In genomic region chr10:40446088-40446604, GRCm38 (mm10) we compare ENCODE assay signal across 16 mouse cellular contexts.
DNase-seq lines count a peak whose midpoint lies in the region; ATAC-seq and TF ChIP-seq lines count a peak whose summit lies in the region.
"Had no signal": no experiment of that assay in that cellular context is flagged by ENCODE, and none has a peak within 500 bp of the region (broad histone marks: within the 10 kb centered on the region; RNA-seq: fewer than 3 reads in every experiment).

No protein-coding gene starts in this region.

- ATAC-seq in forebrain, embryonic 15.5 days (replicated peaks) = no peak
- no peak for ATAC-seq in forebrain, embryonic 13.5 days
- no peak for ATAC-seq in midbrain, embryonic 14.5 days (ENCODE audit: low FRiP score, low TSS enrichment)
- no peak for ATAC-seq in stomach, embryonic 16.5 days (ENCODE audit: insufficient read depth, low FRiP score)
- ATAC-seq: liver, embryonic 12.5 days; Patski had no signal

- H3K9me3 ChIP-seq in forebrain, embryonic 15.5 days = no peaks in the 10 kb centered on the region
- H3K9me3 ChIP-seq in forebrain, embryonic 13.5 days (replicated peaks) = peaks cover 6% of the 10 kb centered on the region; the same call in 1 of the 2 replicates
- H3K9me3 ChIP-seq in midbrain, embryonic 14.5 days (ENCODE audit: control insufficient read depth, low read length) = no peaks in the 10 kb centered on the region
- H3K9me3 ChIP-seq in stomach, embryonic 16.5 days (replicated peaks; ENCODE audit: control insufficient read depth, low read length) = no peaks in the 10 kb centered on the region
- H3K9me3 ChIP-seq: heart, embryonic 12.5 days; liver, embryonic 12.5 days; neural tube, embryonic 12.5 days had no signal

- WGBS in forebrain, embryonic 15.5 days = 41% methylated on average over 3 of the region's 3 CpGs
- 45% methylated on average over 3 of the region's 3 CpGs for WGBS in forebrain, embryonic 13.5 days
- 48% methylated on average over 3 of the region's 3 CpGs for WGBS in midbrain, embryonic 14.5 days
- 46% methylated on average over 3 of the region's 3 CpGs for WGBS in stomach, embryonic 16.5 days

- peak overlapping the region; percentile 62 for H3K27ac ChIP-seq in forebrain, embryonic 15.5 days (replicated peaks)
- no peak overlapping the region for H3K27ac ChIP-seq in forebrain, embryonic 13.5 days
- peak overlapping the region; percentile 90 for H3K27ac ChIP-seq in layer of hippocampus, adult 2 months
- H3K27ac ChIP-seq in midbrain, embryonic 14.5 days (replicated peaks; ENCODE audit: low read depth, low read length) = 0 out of 2 replicates have a peak overlapping the region, but pooled peaks have one; percentile 28
- peak overlapping the region; percentile 1; the same call in 1 of the 2 replicates for H3K27ac ChIP-seq in stomach, embryonic 16.5 days (ENCODE audit: low read length)
- H3K27ac ChIP-seq: kidney, postnatal 0 days; liver, embryonic 12.5 days; neural tube, embryonic 12.5 days had no signal

- no peak overlapping the region for H3K9ac ChIP-seq in forebrain, embryonic 15.5 days (replicated peaks)
- H3K9ac ChIP-seq in forebrain, embryonic 13.5 days = no peak overlapping the region
- no peak overlapping the region for H3K9ac ChIP-seq in midbrain, embryonic 14.5 days (replicated peaks; ENCODE audit: low read length)
- no peak overlapping the region for H3K9ac ChIP-seq in stomach, embryonic 16.5 days (ENCODE audit: low read length)
- H3K9ac ChIP-seq: heart, embryonic 12.5 days; liver, embryonic 12.5 days; neural tube, embryonic 12.5 days had no signal

- peak in 1 of 2 experiments; percentile 18 for DNase-seq in layer of hippocampus, adult 2 months (ENCODE audit: low spot score in 2 of 2)
- no peak for DNase-seq in layer of hippocampus, adult 9-10 months (ENCODE audit: low spot score)
- no peak for DNase-seq in midbrain, embryonic 14.5 days
- no peak for DNase-seq in thymus, postnatal 4 days
- no peak for DNase-seq in spleen, postnatal 4 days (ENCODE audit: low spot score in 2 of 2)
- DNase-seq: cerebellum, adult 9-11 months; thymus, postnatal 14 days had no signal

- no peaks in the 10 kb centered on the region for H3K36me3 ChIP-seq in forebrain, embryonic 15.5 days
- H3K36me3 ChIP-seq in forebrain, embryonic 13.5 days (ENCODE audit: poor library complexity, severe bottlenecking) = no peaks in the 10 kb centered on the region
- no peaks in the 10 kb centered on the region for H3K36me3 ChIP-seq in midbrain, embryonic 14.5 days (ENCODE audit: control insufficient read depth, insufficient read depth, low read length)
- no peaks in the 10 kb centered on the region for H3K36me3 ChIP-seq in stomach, embryonic 16.5 days (ENCODE audit: control insufficient read depth, insufficient read depth, low read length)
- H3K36me3 ChIP-seq: heart, embryonic 12.5 days; liver, embryonic 12.5 days; neural tube, embryonic 12.5 days had no signal

- no peak overlapping the region for H3K4me3 ChIP-seq in forebrain, embryonic 15.5 days
- H3K4me3 ChIP-seq in forebrain, embryonic 13.5 days = no peak overlapping the region
- peak overlapping the region; percentile 8; the same call in 1 of the 2 replicates for H3K4me3 ChIP-seq in layer of hippocampus, adult 2 months
- H3K4me3 ChIP-seq in midbrain, embryonic 14.5 days (replicated peaks; ENCODE audit: low read depth, low read length) = no peak overlapping the region
- no peak overlapping the region for H3K4me3 ChIP-seq in stomach, embryonic 16.5 days (replicated peaks; ENCODE audit: low read length)
- H3K4me3 ChIP-seq: erythroblast, embryonic 14.5 days; heart, embryonic 12.5 days; liver, embryonic 12.5 days; neural tube, embryonic 12.5 days had no signal

- no peaks in the 10 kb centered on the region for H3K27me3 ChIP-seq in forebrain, embryonic 15.5 days
- H3K27me3 ChIP-seq in forebrain, embryonic 13.5 days = no peaks in the 10 kb centered on the region
- no peaks in the 10 kb centered on the region for H3K27me3 ChIP-seq in midbrain, embryonic 14.5 days (ENCODE audit: control insufficient read depth, insufficient read depth, low read length)
- no peaks in the 10 kb centered on the region for H3K27me3 ChIP-seq in stomach, embryonic 16.5 days (ENCODE audit: control insufficient read depth, insufficient read depth, low read length)
- H3K27me3 ChIP-seq: heart, embryonic 12.5 days; liver, embryonic 12.5 days; neural tube, embryonic 12.5 days; Patski had no signal

- no peak overlapping the region for H3K4me2 ChIP-seq in forebrain, embryonic 15.5 days (replicated peaks)
- H3K4me2 ChIP-seq in forebrain, embryonic 13.5 days = no peak overlapping the region
- no peak overlapping the region for H3K4me2 ChIP-seq in midbrain, embryonic 14.5 days (ENCODE audit: low read length)
- no peak overlapping the region for H3K4me2 ChIP-seq in stomach, embryonic 16.5 days (ENCODE audit: low read depth, low read length)
- H3K4me2 ChIP-seq: heart, embryonic 12.5 days; liver, embryonic 12.5 days; neural tube, embryonic 12.5 days had no signal

- TF ChIP-seq CTCF in layer of hippocampus, adult 2 months (conservative IDR thresholded peaks at IDR 0.05) = no peak

- H3K4me1 ChIP-seq in forebrain, embryonic 15.5 days = peaks cover 37% of the 10 kb centered on the region
- H3K4me1 ChIP-seq in forebrain, embryonic 13.5 days = peaks cover 46% of the 10 kb centered on the region
- H3K4me1 ChIP-seq in midbrain, embryonic 14.5 days (ENCODE audit: control insufficient read depth, insufficient read depth, low read length) = peaks cover 28% of the 10 kb centered on the region
- no peaks in the 10 kb centered on the region for H3K4me1 ChIP-seq in stomach, embryonic 16.5 days (ENCODE audit: control insufficient read depth, insufficient read depth, low read length)
